Mouse (Mus musculus) gastrocnemius, postnatal 36 days (tissue): ENCODE data around the gene Igf1r. TPM values are rescaled to one million over a fixed set of nuclear protein-coding genes. Genes with fewer than 3 reads are reported as not detected.

Experiments
- DNase-seq, 2 experiments: peaks; one replicate each; pipeline ENCODE4 v3.0.0; 2022
- intact Hi-C: fragments of 180-260 bp; cut with DNase I; formaldehyde crosslinking; loops from one replicate; pipeline ENCODE4 v1.15.1; 2025
- total RNA-seq, 2 experiments: library from RNA; stranded (reverse); gene quantifications; 2 replicates each; pipeline ENCODE4 v1.2.3; 2021

Gene Igf1r
- total RNA-seq, 2 experiments from 2014 or later = 6.9 to 10.5 TPM

GRCm38 (mm10) chr7:67996202-67996960 lies 43.8 kb downstream of the Igf1r start:
- intact Hi-C loops = no loop called here
- no peak for DNase-seq

- intact Hi-C loops = no loop called here
- DNase-seq = no peak
Measured at GRCm38 (mm10) chr7:68001269-68001668, 48.6 kb downstream of the Igf1r start.

GRCm38 (mm10) chr7:68006074-68006473 lies 53.4 kb downstream of the Igf1r start:
- DNase-seq = no peak
- intact Hi-C loops = no loop called here

GRCm38 (mm10) chr7:68006496-68006895 lies 53.9 kb downstream of the Igf1r start:
- intact Hi-C loops = no loop called here
- DNase-seq = no peak

- intact Hi-C loops = no loop called here
- DNase-seq = no peak
Measured at GRCm38 (mm10) chr7:68009635-68010034, 57.0 kb downstream of the Igf1r start.

GRCm38 (mm10) chr7:68010168-68010567 lies 57.5 kb downstream of the Igf1r start:
- intact Hi-C loops = no loop called here

GRCm38 (mm10) chr7:68010802-68011201 lies 58.2 kb downstream of the Igf1r start:
- intact Hi-C loops = no loop called here
- DNase-seq = no peak

More at GRCm38 (mm10) chr7:68010168-68010567, 57.5 kb downstream of the Igf1r start:
- DNase-seq = no peak

- intact Hi-C loops = no loop called here
- DNase-seq = no peak
Measured at GRCm38 (mm10) chr7:68011385-68012122, 58.9 kb downstream of the Igf1r start.

GRCm38 (mm10) chr7:68012123-68012474 lies 59.5 kb downstream of the Igf1r start:
- no peak for DNase-seq
- intact Hi-C loops = no loop called here

GRCm38 (mm10) chr7:68014495-68014894 lies 61.9 kb downstream of the Igf1r start:
- intact Hi-C loops = no loop called here
- DNase-seq = no peak

GRCm38 (mm10) chr7:68015404-68015803 lies 62.8 kb downstream of the Igf1r start:
- intact Hi-C loops = no loop called here

GRCm38 (mm10) chr7:68018038-68018437 lies 65.4 kb downstream of the Igf1r start:
- no peak for DNase-seq

More at GRCm38 (mm10) chr7:68015404-68015803, 62.8 kb downstream of the Igf1r start:
- no peak for DNase-seq

GRCm38 (mm10) chr7:68020556-68020955 lies 67.9 kb downstream of the Igf1r start:
- intact Hi-C loops = no loop called here
- no peak for DNase-seq

More at GRCm38 (mm10) chr7:68018038-68018437, 65.4 kb downstream of the Igf1r start:
- intact Hi-C loops = no loop called here

GRCm38 (mm10) chr7:68021741-68022140 lies 69.1 kb downstream of the Igf1r start:
- DNase-seq = peak in 1 of 2 experiments; percentile 46

GRCm38 (mm10) chr7:68022188-68022587 lies 69.6 kb downstream of the Igf1r start:
- intact Hi-C loops = no loop called here
- DNase-seq = no peak

More at GRCm38 (mm10) chr7:68021741-68022140, 69.1 kb downstream of the Igf1r start:
- intact Hi-C loops = no loop called here

- DNase-seq = no peak
- intact Hi-C loops = no loop called here
Measured at GRCm38 (mm10) chr7:68023882-68024281, 71.3 kb downstream of the Igf1r start.

- intact Hi-C loops = no loop called here
- DNase-seq = no peak
Measured at GRCm38 (mm10) chr7:68024625-68025024, 72.0 kb downstream of the Igf1r start.

- no peak for DNase-seq
- intact Hi-C loops = no loop called here
Measured at GRCm38 (mm10) chr7:68025396-68025795, 72.8 kb downstream of the Igf1r start.

GRCm38 (mm10) chr7:68026076-68026475 lies 73.4 kb downstream of the Igf1r start:
- DNase-seq = no peak

GRCm38 (mm10) chr7:68028167-68028566 lies 75.5 kb downstream of the Igf1r start:
- DNase-seq = no peak
- intact Hi-C loops = no loop called here

More at GRCm38 (mm10) chr7:68026076-68026475, 73.4 kb downstream of the Igf1r start:
- intact Hi-C loops = no loop called here

GRCm38 (mm10) chr7:68030846-68031245 lies 78.2 kb downstream of the Igf1r start:
- DNase-seq = no peak
- intact Hi-C loops = no loop called here

- intact Hi-C loops = no loop called here
- DNase-seq = no peak
Measured at GRCm38 (mm10) chr7:68036527-68036926, 83.9 kb downstream of the Igf1r start.
